Mouse (Mus musculus) neural tube, embryonic 13.5 days (tissue): ENCODE data around the gene Ctnnbl1. TPM values are rescaled to one million over a fixed set of nuclear protein-coding genes. Genes with fewer than 3 reads are reported as not detected.

Experiments
- ATAC-seq: fragments of 200-750 bp; cut with Nextera tagmentation; 2 replicates; pipeline ENCODE4 v1.8.0; 2017; ENCODE audit warnings: low read depth, mild to moderate bottlenecking, moderate TSS enrichment, moderate library complexity
- H3K27ac ChIP-seq: fragments of 300-500 bp; sonication (generic); replicated peaks from 2 replicates; pipeline ENCODE4 v1.5.1; 2015; ENCODE audit warnings: moderate library complexity, mild to moderate bottlenecking, inconsistent platforms
- H3K27me3 ChIP-seq: fragments of 300-500 bp; sonication (generic); 2 replicates; pipeline ENCODE4 v1.6.1; 2015; ENCODE audit warnings: mild to moderate bottlenecking, inconsistent platforms
- H3K36me3 ChIP-seq: fragments of 300-500 bp; sonication (generic); 2 replicates; pipeline ENCODE4 v1.6.1; 2015; ENCODE audit warnings: mild to moderate bottlenecking, inconsistent platforms
- H3K4me1 ChIP-seq: fragments of 300-500 bp; sonication (generic); replicated peaks from 2 replicates; pipeline ENCODE4 v1.6.1; 2015; ENCODE audit warnings: inconsistent platforms
- H3K4me2 ChIP-seq: fragments of 300-500 bp; sonication (generic); 2 replicates; pipeline ENCODE4 v1.6.1; 2015; ENCODE audit warnings: inconsistent platforms, mild to moderate bottlenecking, moderate library complexity
- H3K4me3 ChIP-seq: fragments of 300-500 bp; sonication (generic); 2 replicates; pipeline ENCODE4 v1.5.1; 2015; ENCODE audit warnings: mild to moderate bottlenecking, inconsistent platforms
- H3K9ac ChIP-seq: fragments of 300-500 bp; sonication (generic); 2 replicates; pipeline ENCODE4 v1.6.1; 2015; ENCODE audit warnings: moderate library complexity, mild to moderate bottlenecking, inconsistent platforms
- H3K9me3 ChIP-seq: fragments of 300-500 bp; sonication (generic); 2 replicates; pipeline ENCODE4 v1.6.1; 2016; ENCODE audit warnings: inconsistent platforms
- WGBS: fragments of 180-500 bp; shearing (Covaris S2); methylation state at CpG from one replicate; pipeline ENCODE4 v1.1.7; 2015; 5-methylcytosine and 5-hydroxymethylcytosine counted together
- polyA plus RNA-seq: library from polyadenylated mRNA; unstranded; fragments of >200 nt; fragmentation: Nextera tagmentation; extraction: Ambion mirVana; gene quantifications from 2 replicates; pipeline ENCODE4 v1.2.1, GENCODE M21; 2015

The Ctnnbl1 gene
- polyA plus RNA-seq, 1 experiment from 2014 or later, result 69.7 TPM

- Histone ChIP-seq H3K36me3 (peaks cover 5% of the 10 kb centered on the region; the same call in 1 of the 2 replicates), H3K9me3 (no peaks in the 10 kb centered on the region), H3K4me2 (no peak overlapping the region), H3K4me1 (peaks cover 46% of the 10 kb centered on the region), H3K27ac (peak overlapping the region; percentile 97), H3K27me3 (peaks cover 5% of the 10 kb centered on the region), H3K9ac (0 out of 2 replicates have a peak overlapping the region, but pooled peaks have one; percentile 65), H3K4me3 (no peak overlapping the region)
- no peak for ATAC-seq
- 77% methylated on average over 2 of the region's 2 CpGs for WGBS
Observed at GRCm38 (mm10) chr2:157800288-157800687, 63.1 kb downstream of the Ctnnbl1 start.

- H3K4me3 ChIP-seq, result 0 out of 2 replicates have a peak overlapping the region, but pooled peaks have one; percentile 4
- peaks cover 5% of the 10 kb centered on the region; the same call in 1 of the 2 replicates for H3K36me3 ChIP-seq
- H3K9ac ChIP-seq, result peak overlapping the region; percentile 65
- H3K27me3 ChIP-seq, result no peaks in the 10 kb centered on the region; the same call in 1 of the 2 replicates
- peak overlapping the region; percentile 97 for H3K27ac ChIP-seq
- H3K4me1 ChIP-seq, result peaks cover 52% of the 10 kb centered on the region
- H3K4me2 ChIP-seq, result peak overlapping the region; percentile 39
- no peaks in the 10 kb centered on the region for H3K9me3 ChIP-seq
- 4% methylated on average over 11 of the region's 11 CpGs for WGBS
- peak; percentile 83 for ATAC-seq
Observed at GRCm38 (mm10) chr2:157800746-157801501, 63.7 kb downstream of the Ctnnbl1 start.

- WGBS, result 12% methylated on average over 8 of the region's 8 CpGs
- H3K4me1 ChIP-seq, result peaks cover 54% of the 10 kb centered on the region
- peaks cover 5% of the 10 kb centered on the region; the same call in 1 of the 2 replicates for H3K36me3 ChIP-seq
- H3K27me3 ChIP-seq, result no peaks in the 10 kb centered on the region; the same call in 1 of the 2 replicates
- H3K4me2 ChIP-seq, result peak overlapping the region; percentile 39
- H3K9me3 ChIP-seq, result no peaks in the 10 kb centered on the region
- peak overlapping the region; percentile 65 for H3K9ac ChIP-seq
- peak; percentile 57 for ATAC-seq
- peak overlapping the region; percentile 97 for H3K27ac ChIP-seq
- peak overlapping the region; percentile 4; the same call in 1 of the 2 replicates for H3K4me3 ChIP-seq
Observed at GRCm38 (mm10) chr2:157801505-157802357, 64.5 kb downstream of the Ctnnbl1 start.

GRCm38 (mm10) chr2:157802666-157803065, 65.5 kb downstream of the Ctnnbl1 start:
- no peaks in the 10 kb centered on the region for H3K9me3 ChIP-seq
- peaks cover 62% of the 10 kb centered on the region for H3K4me1 ChIP-seq
- no peak for ATAC-seq
- H3K4me3 ChIP-seq, result no peak overlapping the region
- 0 out of 2 replicates have a peak overlapping the region, but pooled peaks have one; percentile 35 for H3K9ac ChIP-seq
- no peaks in the 10 kb centered on the region; the same call in 1 of the 2 replicates for H3K27me3 ChIP-seq
- no peak overlapping the region for H3K4me2 ChIP-seq
- 69% methylated on average over 5 of the region's 5 CpGs for WGBS
- peak overlapping the region; percentile 97 for H3K27ac ChIP-seq
- peaks cover 5% of the 10 kb centered on the region; the same call in 1 of the 2 replicates for H3K36me3 ChIP-seq

- Histone ChIP-seq H3K4me1 (peaks cover 74% of the 10 kb centered on the region), H3K4me3 (no peak overlapping the region), H3K4me2 (no peak overlapping the region), H3K27ac (0 out of 2 replicates have a peak overlapping the region, but pooled peaks have one; percentile 18), H3K27me3 (no peaks in the 10 kb centered on the region), H3K9me3 (no peaks in the 10 kb centered on the region), H3K9ac (no peak overlapping the region), H3K36me3 (no peaks in the 10 kb centered on the region)
- ATAC-seq, result no peak
- WGBS, result 68% methylated on average over 3 of the region's 3 CpGs
Observed at GRCm38 (mm10) chr2:157804388-157804787, 67.2 kb downstream of the Ctnnbl1 start.

- Histone ChIP-seq H3K27me3 (no peaks in the 10 kb centered on the region), H3K4me3 (no peak overlapping the region), H3K9ac (peak overlapping the region; percentile 23; the same call in 1 of the 2 replicates), H3K4me1 (peaks cover 72% of the 10 kb centered on the region), H3K4me2 (no peak overlapping the region), H3K27ac (peak overlapping the region; percentile 35), H3K9me3 (no peaks in the 10 kb centered on the region), H3K36me3 (peaks cover 4% of the 10 kb centered on the region; the same call in 1 of the 2 replicates)
- no peak for ATAC-seq
- 53% methylated on average over 3 of the region's 3 CpGs for WGBS
Observed at GRCm38 (mm10) chr2:157805091-157805490, 67.9 kb downstream of the Ctnnbl1 start.

- Histone ChIP-seq H3K4me3 (no peak overlapping the region), H3K4me2 (no peak overlapping the region), H3K9ac (no peak overlapping the region), H3K9me3 (no peaks in the 10 kb centered on the region), H3K4me1 (peaks cover 52% of the 10 kb centered on the region), H3K27ac (peak overlapping the region; percentile 46; the same call in 1 of the 2 replicates), H3K27me3 (no peaks in the 10 kb centered on the region), H3K36me3 (peaks cover 20% of the 10 kb centered on the region)
- 77% methylated on average over 4 of the region's 4 CpGs for WGBS
- ATAC-seq, result no peak
Observed at GRCm38 (mm10) chr2:157807076-157807475, 69.9 kb downstream of the Ctnnbl1 start.

- Histone ChIP-seq H3K4me2 (no peak overlapping the region), H3K4me1 (peaks cover 45% of the 10 kb centered on the region), H3K36me3 (peaks cover 27% of the 10 kb centered on the region), H3K27ac (peak overlapping the region; percentile 46), H3K4me3 (no peak overlapping the region), H3K27me3 (no peaks in the 10 kb centered on the region), H3K9ac (peak overlapping the region; percentile 17; the same call in 1 of the 2 replicates), H3K9me3 (no peaks in the 10 kb centered on the region)
- WGBS, result 60% methylated on average over 7 of the region's 7 CpGs
- ATAC-seq, result no peak
Observed at GRCm38 (mm10) chr2:157807621-157808367, 70.6 kb downstream of the Ctnnbl1 start.

- Histone ChIP-seq H3K36me3 (peaks cover 32% of the 10 kb centered on the region), H3K9me3 (no peaks in the 10 kb centered on the region), H3K27me3 (no peaks in the 10 kb centered on the region), H3K4me2 (no peak overlapping the region), H3K4me1 (peaks cover 43% of the 10 kb centered on the region), H3K27ac (peak overlapping the region; percentile 46; the same call in 1 of the 2 replicates), H3K4me3 (no peak overlapping the region), H3K9ac (no peak overlapping the region)
- no peak for ATAC-seq
- 68% methylated on average over 7 of the region's 7 CpGs for WGBS
Observed at GRCm38 (mm10) chr2:157808368-157808923, 71.2 kb downstream of the Ctnnbl1 start.

GRCm38 (mm10) chr2:157809341-157809740, 72.1 kb downstream of the Ctnnbl1 start:
- no peaks in the 10 kb centered on the region for H3K27me3 ChIP-seq
- H3K27ac ChIP-seq, result no peak overlapping the region
- H3K9me3 ChIP-seq, result no peaks in the 10 kb centered on the region
- H3K36me3 ChIP-seq, result peaks cover 32% of the 10 kb centered on the region
- no peak for ATAC-seq
- H3K4me1 ChIP-seq, result peaks cover 49% of the 10 kb centered on the region
- 82% methylated on average over 6 of the region's 6 CpGs for WGBS
- H3K4me2 ChIP-seq, result no peak overlapping the region
- H3K4me3 ChIP-seq, result no peak overlapping the region
- H3K9ac ChIP-seq, result no peak overlapping the region

GRCm38 (mm10) chr2:157810749-157811148, 73.5 kb downstream of the Ctnnbl1 start:
- no peaks in the 10 kb centered on the region for H3K27me3 ChIP-seq
- H3K4me2 ChIP-seq, result no peak overlapping the region
- 100% methylated on average over 1 of the region's 1 CpGs for WGBS
- H3K4me3 ChIP-seq, result no peak overlapping the region
- peaks cover 39% of the 10 kb centered on the region for H3K4me1 ChIP-seq
- H3K36me3 ChIP-seq, result peaks cover 32% of the 10 kb centered on the region
- H3K27ac ChIP-seq, result no peak overlapping the region
- no peak overlapping the region for H3K9ac ChIP-seq
- no peaks in the 10 kb centered on the region for H3K9me3 ChIP-seq
- ATAC-seq, result no peak
